Mouse (Mus musculus): ENCODE data around the gene Zbtb4.

GRCm38 (mm10) chr11:69789431-69789830 lies 23.7 kb downstream of the Zbtb4 start:
- TF ChIP-seq MAFK (IDR thresholded peaks at IDR 0.05; ENCODE audit: insufficient read depth, low read depth, low read length) (no peak), CHD2 (IDR thresholded peaks at IDR 0.05; ENCODE audit: low read depth, low read length) (no peak), ZNF384 (IDR thresholded peaks at IDR 0.05; ENCODE audit: low read depth, low read length) (no peak), ZC3H11A (IDR thresholded peaks at IDR 0.05; ENCODE audit: borderline replicate concordance, low read depth, low read length) (no peak), HCFC1 (IDR thresholded peaks at IDR 0.05; ENCODE audit: borderline replicate concordance, insufficient read depth, low read length) (no peak)
